Mouse (Mus musculus) forebrain, postnatal 0 days (tissue): Measurements from ENCODE around the gene Snx5. TPM values are rescaled to one million over a fixed set of nuclear protein-coding genes. Genes with fewer than 3 reads are reported as not detected.

Experiments
- ATAC-seq: fragments of 200-750 bp; cut with Nextera tagmentation; 2 replicates; pipeline ENCODE4 v1.8.0; 2017; ENCODE audit warnings: mild to moderate bottlenecking, moderate library complexity
- DNase-seq: peaks from one replicate; pipeline ENCODE4 v3.0.0-alpha.2; 2015
- H3K27ac ChIP-seq: fragments of 300-500 bp; sonication (generic); 2 replicates; pipeline ENCODE4 v1.5.1; 2014; ENCODE audit warnings: low read depth, mild to moderate bottlenecking, antibody characterized with exemption, low read length, moderate library complexity, mixed read lengths
- H3K27me3 ChIP-seq: fragments of 300-500 bp; sonication (generic); 2 replicates; pipeline ENCODE4 v1.6.1; 2014; ENCODE audit warnings: mild to moderate bottlenecking, low read length, mixed read lengths; ENCODE audit not compliant: insufficient read depth
- H3K36me3 ChIP-seq: fragments of 300-500 bp; sonication (generic); 2 replicates; pipeline ENCODE4 v1.6.1; 2014; ENCODE audit warnings: mild to moderate bottlenecking, moderate library complexity; ENCODE audit not compliant: insufficient read depth
- H3K4me1 ChIP-seq: fragments of 300-500 bp; sonication (generic); 2 replicates; pipeline ENCODE4 v1.6.1; 2014; ENCODE audit warnings: antibody characterized with exemption; ENCODE audit not compliant: insufficient read depth
- H3K4me2 ChIP-seq: fragments of 300-500 bp; sonication (generic); 2 replicates; pipeline ENCODE4 v1.6.1; 2014; ENCODE audit warnings: low read depth, mild to moderate bottlenecking, moderate library complexity
- H3K4me3 ChIP-seq: fragments of 300-500 bp; sonication (generic); 2 replicates; pipeline ENCODE4 v1.5.1; 2014; ENCODE audit warnings: low read depth, low read length, mixed read lengths
- H3K9ac ChIP-seq: fragments of 300-500 bp; sonication (generic); 2 replicates; pipeline ENCODE4 v1.6.1; 2014; ENCODE audit warnings: mild to moderate bottlenecking
- H3K9me3 ChIP-seq: fragments of 300-500 bp; sonication (generic); 2 replicates; pipeline ENCODE4 v1.6.1; 2016; ENCODE audit warnings: low read length
- CTCF ChIP-seq: sonication (generic); IDR thresholded peaks from 2 replicates; pipeline ENCODE4 v1.5.1; 2016; ENCODE audit warnings: antibody characterized with exemption, control low read depth, low read depth
- WGBS: fragments of 180-500 bp; shearing (Covaris S2); extraction: QIAGEN DNeasy Blood & Tissue Kit; methylation state at CpG from one replicate; pipeline ENCODE4 v1.1.7; 2014; 5-methylcytosine and 5-hydroxymethylcytosine counted together
- polyA plus RNA-seq: library from polyadenylated mRNA; unstranded; fragments of >200 nt; fragmentation: Nextera tagmentation; extraction: Ambion mirVana; gene quantifications from 2 replicates; pipeline ENCODE4 v1.2.1, GENCODE M21; 2015
- total RNA-seq: library from RNA; depleted of rRNA; stranded (reverse); fragments of >200 nt; gene quantifications from 2 replicates; pipeline ENCODE4 v1.2.3, GENCODE M21; 2014

Gene Snx5
- total and polyA plus RNA-seq, 2 experiments from 2014 or later = 45.9 to 69.7 TPM

GRCm38 (mm10) chr2:144236791-144237584 lies 33.7 kb downstream of the Snx5 start:
- Histone ChIP-seq H3K4me3 (no peak overlapping the region), H3K9me3 (no peaks in the 10 kb centered on the region), H3K4me2 (no peak overlapping the region), H3K4me1 (no peaks in the 10 kb centered on the region), H3K27me3 (no peaks in the 10 kb centered on the region), H3K9ac (no peak overlapping the region), H3K27ac (no peak overlapping the region), H3K36me3 (no peaks in the 10 kb centered on the region)
- DNase-seq (no peak), ATAC-seq (no peak)
- no peak for TF ChIP-seq CTCF
- WGBS = 74% methylated on average over 9 of the region's 9 CpGs

GRCm38 (mm10) chr2:144235776-144236175 lies 34.9 kb downstream of the Snx5 start:
- DNase-seq = no peak
- Histone ChIP-seq H3K4me2 (no peak overlapping the region), H3K9ac (no peak overlapping the region), H3K4me3 (no peak overlapping the region), H3K4me1 (no peaks in the 10 kb centered on the region), H3K27ac (no peak overlapping the region), H3K9me3 (no peaks in the 10 kb centered on the region), H3K36me3 (no peaks in the 10 kb centered on the region), H3K27me3 (no peaks in the 10 kb centered on the region)
- WGBS = 91% methylated on average over 3 of the region's 3 CpGs
- no peak for ATAC-seq
- TF ChIP-seq CTCF = no peak

- no peak for DNase-seq
- no peak overlapping the region for H3K4me2 ChIP-seq
- no peak overlapping the region for H3K4me3 ChIP-seq
- ATAC-seq = no peak
- no peak overlapping the region for H3K9ac ChIP-seq
- WGBS = 62% methylated on average over 3 of the region's 3 CpGs
- no peaks in the 10 kb centered on the region for H3K9me3 ChIP-seq
- no peak overlapping the region for H3K27ac ChIP-seq
- H3K4me1 ChIP-seq = no peaks in the 10 kb centered on the region
- TF ChIP-seq CTCF = no peak
- H3K27me3 ChIP-seq = no peaks in the 10 kb centered on the region
- no peaks in the 10 kb centered on the region for H3K36me3 ChIP-seq
These were observed 37.2 kb downstream of the Snx5 start for GRCm38 (mm10) chr2:144233534-144233933.

- no peak overlapping the region for H3K9ac ChIP-seq
- H3K9me3 ChIP-seq = no peaks in the 10 kb centered on the region
- H3K4me1 ChIP-seq = no peaks in the 10 kb centered on the region
- WGBS = 81% methylated on average over 5 of the region's 5 CpGs
- no peak for TF ChIP-seq CTCF
- H3K27me3 ChIP-seq = no peaks in the 10 kb centered on the region
- H3K4me2 ChIP-seq = no peak overlapping the region
- no peaks in the 10 kb centered on the region for H3K36me3 ChIP-seq
- no peak for DNase-seq
- no peak overlapping the region for H3K4me3 ChIP-seq
- ATAC-seq = no peak
- no peak overlapping the region for H3K27ac ChIP-seq
These were observed 39.6 kb downstream of the Snx5 start for GRCm38 (mm10) chr2:144231115-144231514.

GRCm38 (mm10) chr2:144230498-144230897 lies 40.2 kb downstream of the Snx5 start:
- H3K4me2 ChIP-seq = no peak overlapping the region
- no peak for ATAC-seq
- no peaks in the 10 kb centered on the region for H3K36me3 ChIP-seq
- 80% methylated on average over 7 of the region's 7 CpGs for WGBS
- H3K9ac ChIP-seq = no peak overlapping the region
- no peaks in the 10 kb centered on the region for H3K9me3 ChIP-seq
- no peak overlapping the region for H3K4me3 ChIP-seq
- no peaks in the 10 kb centered on the region for H3K27me3 ChIP-seq
- no peaks in the 10 kb centered on the region for H3K4me1 ChIP-seq
- no peak for TF ChIP-seq CTCF
- H3K27ac ChIP-seq = no peak overlapping the region
- no peak for DNase-seq

- no peaks in the 10 kb centered on the region for H3K36me3 ChIP-seq
- WGBS = 92% methylated on average over 14 of the region's 14 CpGs
- DNase-seq (no peak), ATAC-seq (no peak)
- no peak overlapping the region for H3K4me3 ChIP-seq
- no peak for TF ChIP-seq CTCF
- H3K27me3 ChIP-seq = no peaks in the 10 kb centered on the region
- H3K4me1 ChIP-seq = no peaks in the 10 kb centered on the region
- H3K9ac ChIP-seq = no peak overlapping the region
- H3K27ac ChIP-seq = no peak overlapping the region
- no peak overlapping the region for H3K4me2 ChIP-seq
- H3K9me3 ChIP-seq = no peaks in the 10 kb centered on the region
These were observed 41.1 kb downstream of the Snx5 start for GRCm38 (mm10) chr2:144229647-144230046.

- no peak for ATAC-seq
- Histone ChIP-seq H3K4me3 (no peak overlapping the region), H3K4me1 (no peaks in the 10 kb centered on the region), H3K27me3 (no peaks in the 10 kb centered on the region), H3K27ac (no peak overlapping the region), H3K9me3 (no peaks in the 10 kb centered on the region), H3K36me3 (no peaks in the 10 kb centered on the region), H3K4me2 (no peak overlapping the region), H3K9ac (no peak overlapping the region)
- WGBS = 78% methylated on average over 12 of the region's 12 CpGs
- TF ChIP-seq CTCF = no peak
- DNase-seq = no peak
These were observed 42.0 kb downstream of the Snx5 start for GRCm38 (mm10) chr2:144228521-144229346.
